Mouse (Mus musculus) bone marrow macrophage, adult 2 months (primary cell): Measurements from ENCODE around the gene Fam114a2.

Experiments
- CTCF ChIP-seq: IDR thresholded peaks from 2 replicates; pipeline ENCODE4 v1.5.1; 2012; ENCODE audit warnings: low read depth, mild to moderate bottlenecking, low read length, moderate library complexity
- POLR2A ChIP-seq: IDR thresholded peaks from 2 replicates; pipeline ENCODE4 v1.6.1; 2012; ENCODE audit warnings: mild to moderate bottlenecking, low read depth, low read length, borderline replicate concordance

- TF ChIP-seq CTCF (no peak), POLR2A (no peak)
Measured at GRCm38 (mm10) chr11:57459759-57460158, 58.7 kb downstream of the Fam114a2 start.
